Mouse (Mus musculus): ENCODE measurements around the gene Spock1.

- TF ChIP-seq POLR2A (IDR thresholded peaks at IDR 0.05; ENCODE audit: low read depth, low read length): no peak
- TF ChIP-seq CTCF (IDR thresholded peaks at IDR 0.05; ENCODE audit: extremely low read depth, insufficient read depth, insufficient read length, insufficient replicate concordance): no peak
These were observed 22.2 kb upstream of the Spock1 start for GRCm38 (mm10) chr13:57930283-57930682.

Measured in spleen, adult 2 months (tissue).